Mouse (Mus musculus): ENCODE results near the gene Nup85.

DNA sequence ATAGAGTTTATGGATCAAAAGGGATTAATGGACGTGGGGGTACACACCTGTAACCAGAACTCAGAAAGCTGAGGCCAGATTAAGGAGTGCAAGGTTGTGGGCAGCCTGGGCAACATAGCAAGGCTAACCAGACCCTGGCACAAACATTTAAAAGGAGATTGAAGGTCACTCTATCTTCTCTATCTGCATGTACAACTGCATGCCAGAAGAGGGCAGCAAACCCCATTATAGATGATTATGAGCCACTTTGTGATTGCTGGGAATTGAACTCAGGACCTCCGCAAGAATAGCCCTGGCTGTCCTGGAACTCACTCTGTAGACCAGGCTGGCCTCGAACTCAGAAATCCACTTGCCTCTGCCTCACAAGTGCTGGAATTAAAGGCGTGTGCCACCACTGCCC is 11.5 kb upstream of the Nup85 start:
- TF ChIP-seq POLR2A (IDR thresholded peaks at IDR 0.05; ENCODE audit: insufficient read depth, low read depth, low read length), result no peak
- TF ChIP-seq CTCF (IDR thresholded peaks at IDR 0.05), result peak; percentile 75

Measured in heart, adult 2 months (tissue).